Mouse (Mus musculus) ES-Bruce4 (cell line): ENCODE data around the gene Rnf167.

Experiments
- CTCF ChIP-seq: IDR thresholded peaks from one replicate; pipeline ENCODE4 v1.8.1; 2011; ENCODE audit warnings: low read depth, low read length
- EP300 ChIP-seq: IDR thresholded peaks from 2 replicates; pipeline ENCODE4 v1.6.1; 2011; ENCODE audit warnings: low read depth, low read length; ENCODE audit not compliant: insufficient read depth
- POLR2A ChIP-seq: IDR thresholded peaks from one replicate; pipeline ENCODE4 v1.8.1; 2011; ENCODE audit warnings: low read length; ENCODE audit not compliant: insufficient read depth

- TF ChIP-seq POLR2A (no peak), CTCF (no peak), EP300 (no peak)
These were observed 4.4 kb downstream of the Rnf167 start for GRCm38 (mm10) chr11:70651391-70651790.
